Mouse (Mus musculus) myocyte (in vitro differentiated cells): ENCODE data around the gene Atl3.

ENCODE experiments used
- CEBPB ChIP-seq: IDR thresholded peaks from 2 replicates; pipeline ENCODE4 v1.6.1; 2011; ENCODE audit warnings: mild to moderate bottlenecking, moderate library complexity; ENCODE audit not compliant: poor library complexity, insufficient read depth, severe bottlenecking
- E2F4 ChIP-seq: IDR thresholded peaks from one replicate; pipeline ENCODE4 v1.6.1; 2011; ENCODE audit warnings: mild to moderate bottlenecking, control low read depth, moderate library complexity; ENCODE audit not compliant: insufficient read depth
- MAX ChIP-seq: IDR thresholded peaks from one replicate; pipeline ENCODE4 v1.6.1; 2011; ENCODE audit warnings: low read depth, mild to moderate bottlenecking, control low read depth
- MYOD1 ChIP-seq, 3 experiments: IDR thresholded peaks; one replicate each; pipeline ENCODE4 v1.6.1; 2011; ENCODE audit warnings: control low read depth in 2 of 3, low read depth in 2 of 3, mild to moderate bottlenecking in 2 of 3, moderate library complexity in 1 of 3; ENCODE audit not compliant: insufficient read length in 2 of 3, control insufficient read depth in 1 of 3
- MYOG ChIP-seq, 3 experiments: IDR thresholded peaks; one replicate each; pipeline ENCODE4 v1.6.1; 2011; ENCODE audit warnings: control low read depth in 2 of 3, low read depth in 2 of 3, mild to moderate bottlenecking in 2 of 3; ENCODE audit not compliant: insufficient read length in 2 of 3, control insufficient read depth in 1 of 3, insufficient read depth in 1 of 3
- POLR2A ChIP-seq: IDR thresholded peaks from one replicate; pipeline ENCODE4 v1.6.1; 2011; ENCODE audit warnings: low read depth, mild to moderate bottlenecking, control low read depth, moderate library complexity; ENCODE audit not compliant: insufficient read length
- POLR2AphosphoS2 ChIP-seq: IDR thresholded peaks from one replicate; pipeline ENCODE4 v1.6.1; 2011; ENCODE audit warnings: low read depth, control low read depth; ENCODE audit not compliant: insufficient read length
- TCF12 ChIP-seq: IDR thresholded peaks from one replicate; pipeline ENCODE4 v1.6.1; 2011; ENCODE audit warnings: mild to moderate bottlenecking, control low read depth; ENCODE audit not compliant: poor library complexity, insufficient read depth, severe bottlenecking
- TCF3 ChIP-seq: IDR thresholded peaks from one replicate; pipeline ENCODE4 v1.6.1; 2011; ENCODE audit warnings: low read depth, control low read depth; ENCODE audit not compliant: insufficient read length
- USF1 ChIP-seq: IDR thresholded peaks from one replicate; pipeline ENCODE4 v1.6.1; 2011; ENCODE audit warnings: low read depth, mild to moderate bottlenecking, control low read depth, moderate library complexity

- TF ChIP-seq POLR2A (no peak), TCF12 (no peak), USF1 (no peak), TCF3 (no peak), MYOG (IDR thresholded peaks at IDR 0.05; ENCODE audit: control insufficient read depth in 1 of 3, insufficient read depth in 1 of 3, insufficient read length in 2 of 3, low read depth in 2 of 3) (no peak), E2F4 (no peak), POLR2AphosphoS2 (no peak), CEBPB (no peak), MAX (no peak), MYOD1 (IDR thresholded peaks at IDR 0.05; ENCODE audit: control insufficient read depth in 1 of 3, insufficient read length in 2 of 3, low read depth in 2 of 3) (no peak)
These were observed 62.8 kb downstream of the Atl3 start for GRCm38 (mm10) chr19:7556641-7557040.
